Mouse (Mus musculus) MEL (cell line): ENCODE results near the gene Ppip5k2. TPM values are rescaled to one million over a fixed set of nuclear protein-coding genes. Genes with fewer than 3 reads are reported as not detected.
A peak's percentile ranks its signal among the peaks of the same experiment; 100 is the strongest.

Source experiments
- DNase-seq: peaks from one replicate; pipeline ENCODE4 v3.0.0; 2011; ENCODE audit warnings: low read depth, low spot score
- H3K27ac ChIP-seq: 2 replicates; pipeline ENCODE4 v1.5.1; 2012; ENCODE audit warnings: low read depth, mild to moderate bottlenecking, control low read depth, low read length, moderate library complexity; ENCODE audit not compliant: control insufficient read depth
- H3K27me3 ChIP-seq, 2 experiments: fragments of 150-350 bp in 1 of 2; sonication (generic) in 1 of 2; 2 replicates each; pipeline ENCODE4 v1.6.1; 2012; ENCODE audit warnings: low read length in 2 of 2, mild to moderate bottlenecking in 2 of 2, improper control_type of control experiment in 1 of 2, moderate library complexity in 1 of 2; ENCODE audit not compliant: insufficient read depth in 2 of 2, control insufficient read depth in 1 of 2
- H3K36me3 ChIP-seq, 2 experiments: 2 replicates each; pipeline ENCODE4 v1.6.1; 2012 to 2014; ENCODE audit warnings: low read length in 2 of 2, improper control_type of control experiment in 1 of 2, inconsistent platforms in 1 of 2, mild to moderate bottlenecking in 1 of 2; ENCODE audit not compliant: insufficient read depth in 2 of 2, control insufficient read depth in 1 of 2
- H3K4me1 ChIP-seq, 2 experiments: fragments of 150-350 bp in 1 of 2; sonication (generic) in 1 of 2; 2 replicates each; pipeline ENCODE4 v1.6.1; 2012; ENCODE audit warnings: low read length in 2 of 2, improper control_type of control experiment in 1 of 2, mild to moderate bottlenecking in 1 of 2; ENCODE audit not compliant: insufficient read depth in 2 of 2, control insufficient read depth in 1 of 2
- H3K4me3 ChIP-seq, 2 experiments: fragments of 150-350 bp in 1 of 2; sonication (generic) in 1 of 2; 2 replicates each; pipeline ENCODE4 v1.5.1; 2012; ENCODE audit warnings: low read depth in 2 of 2, low read length in 2 of 2, mild to moderate bottlenecking in 2 of 2, moderate library complexity in 2 of 2, control low read depth in 1 of 2, improper control_type of control experiment in 1 of 2; ENCODE audit not compliant: control insufficient read depth in 1 of 2, insufficient read depth in 1 of 2
- H3K79me2 ChIP-seq: 2 replicates; pipeline ENCODE4 v1.6.1; 2012; ENCODE audit warnings: mild to moderate bottlenecking, low read length, moderate library complexity; ENCODE audit not compliant: control insufficient read depth, poor library complexity, insufficient read depth
- H3K9ac ChIP-seq: 2 replicates; pipeline ENCODE4 v1.6.1; 2012; ENCODE audit warnings: low read depth, mild to moderate bottlenecking, control low read depth, low read length, moderate library complexity; ENCODE audit not compliant: control insufficient read depth, poor library complexity, severe bottlenecking
- H3K9me3 ChIP-seq: fragments of 150-350 bp; sonication (generic); replicated peaks from 2 replicates; pipeline ENCODE4 v1.6.1; 2012; ENCODE audit warnings: mild to moderate bottlenecking, low read length, improper control_type of control experiment, moderate library complexity; ENCODE audit not compliant: insufficient read depth
- CHD1 ChIP-seq: IDR thresholded peaks from 2 replicates; pipeline ENCODE4 v1.6.1; 2012; ENCODE audit warnings: low read depth, mild to moderate bottlenecking, inconsistent platforms, low read length, improper control_type of control experiment
- CTCF ChIP-seq, 3 experiments: IDR thresholded peaks in 2 of 3; conservative IDR thresholded peaks in 1 of 3; 2 replicates each; pipeline ENCODE4 v1.5.1; 2011 to 2012; ENCODE audit warnings: low read length in 3 of 3, low read depth in 2 of 3, mild to moderate bottlenecking in 2 of 3, improper control_type of control experiment in 1 of 3, inconsistent platforms in 1 of 3, mixed read lengths in 1 of 3, moderate library complexity in 1 of 3; ENCODE audit not compliant: control insufficient read depth in 1 of 3, insufficient read depth in 1 of 3, poor library complexity in 1 of 3, severe bottlenecking in 1 of 3
- EP300 ChIP-seq, 2 experiments: IDR thresholded peaks; 2 replicates each; pipeline ENCODE4 v1.6.1; 2011; ENCODE audit warnings: improper control_type of control experiment in 2 of 2, low read length in 2 of 2, low read depth in 1 of 2, mild to moderate bottlenecking in 1 of 2
- ETS1 ChIP-seq: IDR thresholded peaks from 2 replicates; pipeline ENCODE4 v1.6.1; 2012; ENCODE audit warnings: low read depth, mild to moderate bottlenecking, inconsistent platforms, low read length, improper control_type of control experiment, moderate library complexity
- GATA1 ChIP-seq: IDR thresholded peaks from 2 replicates; pipeline ENCODE4 v1.6.1; 2011; ENCODE audit warnings: low read depth, low read length, improper control_type of control experiment
- HCFC1 ChIP-seq: IDR thresholded peaks from 2 replicates; pipeline ENCODE4 v1.6.1; 2012; ENCODE audit warnings: low read depth, mild to moderate bottlenecking, inconsistent platforms, low read length, improper control_type of control experiment, moderate library complexity
- MXI1 ChIP-seq: IDR thresholded peaks from 2 replicates; pipeline ENCODE4 v1.6.1; 2011; ENCODE audit warnings: mild to moderate bottlenecking, low read depth, low read length, improper control_type of control experiment
- POLR2AphosphoS5 ChIP-seq: IDR thresholded peaks from 2 replicates; pipeline ENCODE4 v1.6.1; 2012; ENCODE audit warnings: low read depth, borderline replicate concordance, mild to moderate bottlenecking, inconsistent platforms, low read length, moderate library complexity, mixed read lengths
- SIN3A ChIP-seq: IDR thresholded peaks from 2 replicates; pipeline ENCODE4 v1.6.1; 2012; ENCODE audit warnings: low read length, improper control_type of control experiment, inconsistent platforms
- SMC3 ChIP-seq: IDR thresholded peaks from 2 replicates; pipeline ENCODE4 v1.6.1; 2011; ENCODE audit warnings: low read depth, low read length, improper control_type of control experiment
- ZMIZ1 ChIP-seq: IDR thresholded peaks from 2 replicates; pipeline ENCODE4 v1.6.1; 2012; ENCODE audit warnings: low read depth, mild to moderate bottlenecking, inconsistent platforms, low read length, improper control_type of control experiment, moderate library complexity
- polyA plus RNA-seq, 2 experiments: library from polyadenylated mRNA; stranded (reverse) in 1 of 2; unstranded in 1 of 2; fragments of >175 nt in 1 of 2; fragments of >200 nt in 1 of 2; gene quantifications; 2 replicates each; pipeline versions ENCODE4 v1.2.1 to v1.2.4; 2012; ENCODE audit warnings: low replicate concordance in 2 of 2, low read depth in 1 of 2; ENCODE audit not compliant: insufficient read length in 2 of 2, insufficient read depth in 1 of 2, missing spikeins in 1 of 2
- total RNA-seq: library from RNA; depleted of rRNA; stranded (reverse); fragments of 300-350 nt; gene quantifications from 2 replicates; pipeline ENCODE4 v1.2.3, GENCODE M21; 2012

The Ppip5k2 gene
- total and polyA plus RNA-seq, 3 experiments, result 47.2 to 651 (median 60.7) TPM

- Histone ChIP-seq H3K9me3 (no peaks in the 10 kb centered on the region), H3K36me3 (peaks cover 8 to 13% of the 10 kb centered on the region in 2 experiments), H3K27ac (no peak overlapping the region), H3K27me3 (no peaks in the 10 kb centered on the region), H3K9ac (no peak overlapping the region), H3K4me3 (peak overlapping the region in 1 of 2 experiments; percentile 16; a peak in 2 of 4 replicates), H3K4me1 (peaks cover 0 to 16% of the 10 kb centered on the region in 2 experiments; a peak in 2 of 4 replicates), H3K79me2 (no peaks in the 10 kb centered on the region)
- no peak for DNase-seq
- TF ChIP-seq ETS1 (0 out of 2 replicates have a peak, but pooled peaks have one; percentile 18), GATA1 (peak; percentile 28; the same call in 1 of the 2 replicates), SIN3A (0 out of 2 replicates have a peak, but pooled peaks have one; percentile 14), EP300 (IDR thresholded peaks at IDR 0.05; ENCODE audit: low read depth in 1 of 2, low read length in 2 of 2) (no peak)
Measured at GRCm38 (mm10) chr1:97787674-97788073, 17.5 kb upstream of the Ppip5k2 start.

- Histone ChIP-seq H3K36me3 (peaks cover 5 to 21% of the 10 kb centered on the region in 2 experiments), H3K79me2 (no peaks in the 10 kb centered on the region), H3K4me3 (no peak overlapping the region)
- TF ChIP-seq ZMIZ1 (no peak), HCFC1 (no peak), CHD1 (no peak), SMC3 (no peak), MXI1 (no peak)
- TF ChIP-seq, all 39 proteins: peak for 0
- Histone ChIP-seq H3K27ac (no peak overlapping the region), H3K27me3 (no peaks in the 10 kb centered on the region), H3K9ac (no peak overlapping the region), H3K4me1 (peaks cover 2 to 23% of the 10 kb centered on the region in 2 experiments; a peak in 3 of 4 replicates), H3K9me3 (no peaks in the 10 kb centered on the region)
- no peak for DNase-seq
Measured at GRCm38 (mm10) chr1:97785685-97786393, 15.6 kb upstream of the Ppip5k2 start.

GRCm38 (mm10) chr1:97784928-97785327, 14.7 kb upstream of the Ppip5k2 start:
- Histone ChIP-seq H3K36me3 (peaks cover 5 to 21% of the 10 kb centered on the region in 2 experiments), H3K79me2 (no peaks in the 10 kb centered on the region)
- TF ChIP-seq SMC3 (no peak), CTCF (IDR thresholded peaks at IDR 0.05 in 2 of 3, conservative IDR thresholded peaks at IDR 0.05 in 1 of 3; ENCODE audit: control insufficient read depth in 1 of 3, insufficient read depth in 1 of 3, low read depth in 2 of 3, low read length in 3 of 3, poor library complexity in 1 of 3, severe bottlenecking in 1 of 3) (0 out of 6 replicates have a peak, but pooled peaks of 1 of the 3 experiments have one; percentile 9), HCFC1 (no peak), POLR2AphosphoS5 (no peak)

More at GRCm38 (mm10) chr1:97784928-97785327, 14.7 kb upstream of the Ppip5k2 start:
- Histone ChIP-seq H3K9ac (no peak overlapping the region), H3K4me1 (peaks cover 2 to 23% of the 10 kb centered on the region in 2 experiments; a peak in 3 of 4 replicates), H3K27ac (no peak overlapping the region), H3K9me3 (no peaks in the 10 kb centered on the region), H3K27me3 (no peaks in the 10 kb centered on the region), H3K4me3 (no peak overlapping the region)
- DNase-seq, result no peak
